Comparison of ENCODE assay signal across 9 mouse cellular contexts in the genomic region with DNA sequence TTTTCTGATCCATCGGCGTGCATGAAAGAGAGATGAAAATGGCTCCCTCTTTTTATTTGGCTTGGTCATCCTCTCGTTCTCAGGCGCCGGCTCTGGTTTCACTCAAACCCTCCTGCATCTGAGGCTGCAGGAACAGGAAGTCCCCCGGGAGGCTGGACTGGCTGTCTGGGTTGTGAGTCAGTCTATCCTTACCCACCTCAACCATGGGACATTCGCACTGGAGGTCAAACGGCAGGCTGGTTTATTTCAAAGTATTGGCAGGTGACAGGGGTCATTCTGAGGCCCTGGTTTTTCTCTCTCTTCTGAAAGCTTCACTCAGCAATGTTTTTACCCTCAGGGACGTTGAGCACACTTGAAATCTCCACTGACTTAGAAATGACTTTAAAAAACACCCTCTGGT.
DNase-seq lines count a peak whose midpoint lies in the region; ATAC-seq and TF ChIP-seq lines count a peak whose summit lies in the region.
"Had no signal": no experiment of that assay in that cellular context is flagged by ENCODE, and none has a peak within 500 bp of the region (broad histone marks: within the 10 kb centered on the region; RNA-seq: fewer than 3 reads in every experiment).

No protein-coding gene starts in this region.

- H3K4me1 ChIP-seq in midbrain, embryonic 11.5 days (ENCODE audit: control insufficient read depth, insufficient read depth, low read length) = no peaks in the 10 kb centered on the region
- no peaks in the 10 kb centered on the region for H3K4me1 ChIP-seq in midbrain, embryonic 14.5 days (ENCODE audit: control insufficient read depth, insufficient read depth, low read length)

- WGBS in midbrain, embryonic 11.5 days = 68% methylated on average over 9 of the region's 9 CpGs
- WGBS in midbrain, embryonic 14.5 days = 76% methylated on average over 9 of the region's 9 CpGs

- H3K4me2 ChIP-seq in midbrain, embryonic 11.5 days = no peak overlapping the region
- no peak overlapping the region for H3K4me2 ChIP-seq in midbrain, embryonic 14.5 days (ENCODE audit: low read length)

- no peaks in the 10 kb centered on the region for H3K9me3 ChIP-seq in midbrain, embryonic 11.5 days (ENCODE audit: control insufficient read depth, low read length)
- H3K9me3 ChIP-seq in midbrain, embryonic 14.5 days (ENCODE audit: control insufficient read depth, low read length) = no peaks in the 10 kb centered on the region

- DNase-seq in midbrain, embryonic 11.5 days (ENCODE audit: low spot score, missing footprints) = peak; percentile 81
- DNase-seq in midbrain, embryonic 14.5 days = no peak
- DNase-seq in gastrocnemius, postnatal 10 days = peak; percentile 54
- peak; percentile 37 for DNase-seq in hindlimb bud, embryonic 11.5 days (ENCODE audit: extremely low spot score, low read depth, low spot score)
- DNase-seq in ovary, postnatal 36 days (ENCODE audit: low spot score) = no peak
- DNase-seq in spleen, postnatal 36 days (ENCODE audit: low spot score in 2 of 2) = no peak
- no peak for DNase-seq in left cerebral cortex, adult 2 months (ENCODE audit: extremely low spot score in 1 of 2, low spot score in 2 of 2)
- DNase-seq: cerebellum, adult 9-11 months had no signal

- no peak for ATAC-seq in midbrain, embryonic 11.5 days (ENCODE audit: low FRiP score)
- no peak for ATAC-seq in midbrain, embryonic 14.5 days (ENCODE audit: low FRiP score, low TSS enrichment)
- ATAC-seq in monocyte, adult 5-6 weeks (replicated peaks; ENCODE audit: insufficient number of reproducible peaks, low FRiP score, low TSS enrichment, poor library complexity, severe bottlenecking) = no peak

- intact Hi-C loops in left cerebral cortex, adult 2 months (cut with DNase I) = no loop called here

- no peaks in the 10 kb centered on the region for H3K36me3 ChIP-seq in midbrain, embryonic 11.5 days (ENCODE audit: control insufficient read depth, insufficient read depth, low read length)
- no peaks in the 10 kb centered on the region for H3K36me3 ChIP-seq in midbrain, embryonic 14.5 days (ENCODE audit: control insufficient read depth, insufficient read depth, low read length)

- no peak overlapping the region for H3K9ac ChIP-seq in midbrain, embryonic 11.5 days (ENCODE audit: low read length)
- H3K9ac ChIP-seq in midbrain, embryonic 14.5 days (replicated peaks; ENCODE audit: low read length) = no peak overlapping the region

- TF ChIP-seq CTCF in left cerebral cortex, adult 2 months (IDR thresholded peaks at IDR 0.05) = no peak

- no peak overlapping the region for H3K27ac ChIP-seq in midbrain, embryonic 11.5 days (ENCODE audit: low read depth, low read length)
- H3K27ac ChIP-seq in midbrain, embryonic 14.5 days (replicated peaks; ENCODE audit: low read depth, low read length) = no peak overlapping the region; the same call in 1 of the 2 replicates
- H3K27ac ChIP-seq in left cerebral cortex, adult 2 months = no peak overlapping the region

- no peak overlapping the region for H3K4me3 ChIP-seq in midbrain, embryonic 11.5 days (ENCODE audit: low read depth, low read length)
- no peak overlapping the region for H3K4me3 ChIP-seq in midbrain, embryonic 14.5 days (replicated peaks; ENCODE audit: low read depth, low read length)
- H3K4me3 ChIP-seq in left cerebral cortex, adult 2 months = no peak overlapping the region

- H3K27me3 ChIP-seq in midbrain, embryonic 11.5 days (ENCODE audit: control insufficient read depth, insufficient read depth, low read length) = no peaks in the 10 kb centered on the region
- H3K27me3 ChIP-seq in midbrain, embryonic 14.5 days (ENCODE audit: control insufficient read depth, insufficient read depth, low read length) = no peaks in the 10 kb centered on the region

Comparison
In these comparisons a context has a peak if more than half of its experiments do, and no peak if none do; other contexts are left out.
1. DNase-seq: peak in midbrain, embryonic 11.5 days (single experiment), gastrocnemius, postnatal 10 days (single experiment) and hindlimb bud, embryonic 11.5 days (single experiment); none in midbrain, embryonic 14.5 days (single experiment), ovary, postnatal 36 days (single experiment), spleen, postnatal 36 days (0 of 2) and left cerebral cortex, adult 2 months (0 of 2).